Mouse (Mus musculus) thymus, adult 2 months (tissue): Measurements from ENCODE around the gene Slc9a3r1.

Experiments used
- CTCF ChIP-seq: fragments of 200-500 bp; IDR thresholded peaks from 2 replicates; pipeline ENCODE4 v1.5.1; 2012; ENCODE audit warnings: mild to moderate bottlenecking, control low read depth, low read length, moderate library complexity, borderline replicate concordance; ENCODE audit not compliant: control insufficient read depth, poor library complexity, insufficient read depth; ENCODE audit errors: extremely low read depth
- POLR2A ChIP-seq: fragments of 200-500 bp; IDR thresholded peaks from 2 replicates; pipeline ENCODE4 v1.6.1; 2012; ENCODE audit warnings: mild to moderate bottlenecking, low read length, control low read depth, moderate library complexity; ENCODE audit not compliant: control insufficient read depth, poor library complexity, insufficient read depth; ENCODE audit errors: extremely low read depth

- TF ChIP-seq CTCF (no peak), POLR2A (no peak)
These were observed 25.5 kb downstream of the Slc9a3r1 start for GRCm38 (mm10) chr11:115188539-115189231.
